Mouse (Mus musculus): Measurements from ENCODE around the gene Edf1.

Gene Edf1

GRCm38 (mm10) chr2:25560551-25560950, 2.9 kb downstream of the Edf1 start:
- DNase-seq (ENCODE audit: inconsistent age in 2 of 2, low spot score in 1 of 2): no peak

GRCm38 (mm10) chr2:25561946-25562345, 4.3 kb downstream of the Edf1 start:
- DNase-seq (ENCODE audit: inconsistent age in 2 of 2, low spot score in 1 of 2): no peak

GRCm38 (mm10) chr2:25565741-25566140, 8.1 kb downstream of the Edf1 start:
- no peak for DNase-seq (ENCODE audit: inconsistent age in 2 of 2, low spot score in 1 of 2)

- DNase-seq (ENCODE audit: inconsistent age in 2 of 2, low spot score in 1 of 2): no peak
These were observed 8.9 kb downstream of the Edf1 start for GRCm38 (mm10) chr2:25566558-25566957.

- DNase-seq (ENCODE audit: inconsistent age in 2 of 2, low spot score in 1 of 2): peak in 1 of 2 experiments; percentile 75
These were observed 10.9 kb downstream of the Edf1 start for GRCm38 (mm10) chr2:25568473-25569019.

GRCm38 (mm10) chr2:25569323-25569722, 11.7 kb downstream of the Edf1 start:
- no peak for DNase-seq (ENCODE audit: inconsistent age in 2 of 2, low spot score in 1 of 2)

GRCm38 (mm10) chr2:25571221-25571620, 13.6 kb downstream of the Edf1 start:
- no peak for DNase-seq (ENCODE audit: inconsistent age in 2 of 2, low spot score in 1 of 2)

GRCm38 (mm10) chr2:25573068-25573467, 15.4 kb downstream of the Edf1 start:
- no peak for DNase-seq (ENCODE audit: inconsistent age in 2 of 2, low spot score in 1 of 2)

GRCm38 (mm10) chr2:25574136-25574535, 16.5 kb downstream of the Edf1 start:
- DNase-seq (ENCODE audit: inconsistent age in 2 of 2, low spot score in 1 of 2): no peak

GRCm38 (mm10) chr2:25574579-25575431, 17.2 kb downstream of the Edf1 start, which contains the start of the genes Mamdc4 and Phpt1:
Gene Mamdc4, minus strand, starts transcription at chr2:25574845.
Gene Phpt1, minus strand, starts transcription at chr2:25575224.
- peak; percentile 97 to 100 for DNase-seq (ENCODE audit: inconsistent age in 2 of 2, low spot score in 1 of 2)

- peak in 1 of 2 experiments; percentile 83 for DNase-seq (ENCODE audit: inconsistent age in 2 of 2, low spot score in 1 of 2)
These were observed 17.9 kb downstream of the Edf1 start for GRCm38 (mm10) chr2:25575432-25576027.

- no peak for DNase-seq (ENCODE audit: inconsistent age in 2 of 2, low spot score in 1 of 2)
These were observed 18.6 kb downstream of the Edf1 start for GRCm38 (mm10) chr2:25576028-25576850.

- DNase-seq (ENCODE audit: inconsistent age in 2 of 2, low spot score in 1 of 2): peak in 1 of 2 experiments; percentile 36
These were observed 19.6 kb downstream of the Edf1 start for GRCm38 (mm10) chr2:25576965-25577891.

GRCm38 (mm10) chr2:25577951-25578795, 20.5 kb downstream of the Edf1 start:
- DNase-seq (ENCODE audit: inconsistent age in 2 of 2, low spot score in 1 of 2): peak in 1 of 2 experiments; percentile 65

GRCm38 (mm10) chr2:25578796-25579736, 21.4 kb downstream of the Edf1 start:
- peak in 1 of 2 experiments; percentile 48 for DNase-seq (ENCODE audit: inconsistent age in 2 of 2, low spot score in 1 of 2)

GRCm38 (mm10) chr2:25579737-25580460, 22.3 kb downstream of the Edf1 start:
- DNase-seq (ENCODE audit: inconsistent age in 2 of 2, low spot score in 1 of 2): peak in 1 of 2 experiments; percentile 80

GRCm38 (mm10) chr2:25580621-25581101, 23.0 kb downstream of the Edf1 start:
- no peak for DNase-seq (ENCODE audit: inconsistent age in 2 of 2, low spot score in 1 of 2)
